Mouse (Mus musculus) right cerebral cortex, postnatal 4 days (tissue): Measurements from ENCODE around the gene Padi3.
A peak's percentile ranks its signal among the peaks of the same experiment; 100 is the strongest.

ENCODE experiments used
- DNase-seq: peaks from one replicate; pipeline ENCODE4 v3.0.0-alpha.2; 2022

The Padi3 gene

DNA sequence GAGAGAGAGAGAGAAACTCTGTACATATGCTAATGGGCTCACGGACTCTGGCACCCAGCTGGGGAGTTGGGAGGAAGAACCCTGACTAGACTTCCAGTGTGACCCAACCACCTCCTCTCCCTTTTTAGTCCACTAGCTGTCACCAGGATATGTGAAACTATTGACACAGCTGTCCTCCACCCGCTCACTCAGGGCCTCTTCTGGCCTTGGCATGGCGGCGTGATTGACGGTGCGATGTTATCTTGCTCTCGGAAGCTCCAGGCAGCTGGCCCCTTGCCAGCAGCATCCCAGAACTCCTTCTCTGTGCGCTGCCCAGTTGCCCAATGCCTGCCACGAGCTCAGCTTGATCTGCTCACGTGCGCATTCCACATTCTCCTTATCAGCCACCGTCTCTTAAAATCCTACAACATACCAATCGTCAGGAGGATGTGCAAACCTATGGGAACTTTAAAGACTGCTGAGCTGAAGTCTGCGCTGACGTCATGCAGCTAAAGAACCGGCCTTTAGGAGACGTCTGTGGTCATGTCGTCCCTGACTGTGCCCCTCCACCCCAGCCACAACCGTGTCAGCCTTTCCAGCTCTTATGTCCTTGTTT, 30.5 kb downstream of the Padi3 start:
- DNase-seq, result peak; percentile 17

- no peak for DNase-seq
Measured at GRCm38 (mm10) chr4:140776623-140777022, 33.8 kb downstream of the Padi3 start.

GRCm38 (mm10) chr4:140775876-140776275, 34.6 kb downstream of the Padi3 start:
- DNase-seq, result no peak

GRCm38 (mm10) chr4:140774893-140775292, 35.6 kb downstream of the Padi3 start:
- no peak for DNase-seq

DNA sequence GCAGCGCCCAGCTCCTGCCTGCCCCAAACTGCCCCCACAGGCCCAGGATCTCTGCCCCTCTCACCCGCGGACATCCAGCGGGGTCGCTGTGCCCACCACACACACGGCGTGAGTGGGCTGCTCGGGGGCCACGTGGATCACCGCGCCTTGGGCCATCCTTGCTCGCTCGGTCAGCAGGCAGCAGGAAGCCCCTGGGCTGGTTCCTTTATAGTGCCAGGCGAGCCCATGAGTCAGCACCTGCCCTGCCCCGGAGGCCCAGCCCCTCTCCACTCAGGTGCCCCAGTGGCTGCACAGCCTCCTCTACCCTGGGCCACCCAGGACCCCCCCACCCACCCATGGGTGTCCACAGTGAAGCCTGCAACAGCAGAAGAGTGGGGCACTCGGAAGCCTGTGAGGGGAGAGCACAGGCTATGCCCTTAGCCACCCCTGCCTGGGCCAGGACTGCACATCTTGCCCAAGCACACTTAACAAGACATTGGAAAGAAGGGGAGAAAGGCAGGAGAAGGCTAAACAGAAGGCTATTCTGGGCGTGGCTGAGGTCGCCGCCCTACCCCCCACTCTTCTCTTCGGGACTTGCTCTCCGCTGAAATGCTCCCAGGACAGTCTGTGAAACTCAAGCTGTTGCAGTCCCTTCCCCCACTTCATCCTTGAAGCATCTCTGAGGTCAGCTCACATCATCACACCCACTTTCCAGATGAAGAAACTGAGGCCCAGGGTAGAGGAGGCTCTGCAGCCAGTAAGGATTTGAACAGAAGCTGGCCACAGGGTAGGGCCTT, 36.2 kb downstream of the Padi3 start, which contains the start of gene Padi4:
Padi4 (minus strand) TSS at position 212 of the 776 bp plus-strand sequence.
- no peak for DNase-seq

GRCm38 (mm10) chr4:140771091-140771490, 39.4 kb downstream of the Padi3 start:
- DNase-seq, result no peak

DNA sequence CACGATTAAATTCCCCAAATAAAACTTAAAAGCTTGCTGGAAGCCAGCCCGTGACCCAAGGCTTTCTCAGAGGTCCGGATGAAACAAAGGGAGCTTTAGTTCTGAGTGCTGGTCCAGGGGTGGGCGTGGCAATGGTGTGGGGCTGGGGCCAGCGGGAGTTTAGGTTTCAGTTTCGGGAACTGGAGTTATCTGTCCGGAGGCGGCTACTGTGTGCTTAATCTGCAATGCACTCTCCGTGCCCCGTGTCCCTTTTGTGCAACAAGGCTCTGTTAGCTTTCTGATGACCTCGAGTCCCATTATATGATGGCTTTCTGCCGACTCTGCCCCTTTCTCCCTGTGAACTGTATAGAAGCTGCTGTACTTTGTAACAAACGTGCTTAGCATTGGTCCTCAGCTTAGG, 40.0 kb downstream of the Padi3 start:
- no peak for DNase-seq

GRCm38 (mm10) chr4:140768973-140769372, 41.5 kb downstream of the Padi3 start:
- DNase-seq, result no peak

GRCm38 (mm10) chr4:140765936-140766335, 44.5 kb downstream of the Padi3 start:
- DNase-seq, result no peak

DNA sequence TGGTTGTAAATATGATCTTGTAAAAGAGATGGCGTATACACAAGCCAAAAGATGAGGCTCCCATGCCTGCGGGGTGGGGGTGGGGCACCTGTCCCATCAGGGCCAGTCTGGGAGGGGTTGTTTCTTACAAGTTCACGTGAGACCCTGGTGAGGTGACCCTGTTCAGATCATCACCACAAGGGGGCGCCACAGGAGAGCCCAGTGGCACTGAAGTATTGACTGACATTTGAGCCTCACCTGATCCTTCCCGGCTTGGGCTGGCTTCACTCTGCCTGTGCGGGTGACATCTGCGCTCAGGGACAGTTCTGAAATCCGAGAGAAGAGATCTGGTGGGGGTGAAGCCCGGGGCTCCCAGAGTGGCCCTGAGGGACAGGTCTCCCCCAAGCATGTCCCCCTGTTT, 47.3 kb downstream of the Padi3 start:
- DNase-seq, result peak; percentile 44

DNA sequence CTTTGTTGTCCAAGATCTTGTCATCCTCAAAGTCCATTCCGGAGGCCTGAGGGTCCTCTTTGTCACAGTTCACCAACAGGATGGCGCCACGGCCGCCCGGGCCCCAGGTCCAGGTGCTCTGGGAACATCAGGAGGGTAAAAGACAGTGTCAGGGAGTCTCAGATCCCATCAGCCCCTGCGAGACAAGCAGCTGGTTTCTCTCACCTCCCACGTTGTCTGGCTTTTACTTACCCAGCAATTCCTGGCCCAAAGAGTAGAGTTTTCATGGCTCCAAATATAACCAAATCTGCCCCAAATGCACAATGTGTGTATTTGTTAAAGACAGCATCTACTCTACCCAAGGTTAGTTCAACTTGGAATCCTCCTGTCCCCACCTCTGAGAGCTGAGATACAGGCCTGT, 48.8 kb downstream of the Padi3 start:
- DNase-seq, result no peak

DNA sequence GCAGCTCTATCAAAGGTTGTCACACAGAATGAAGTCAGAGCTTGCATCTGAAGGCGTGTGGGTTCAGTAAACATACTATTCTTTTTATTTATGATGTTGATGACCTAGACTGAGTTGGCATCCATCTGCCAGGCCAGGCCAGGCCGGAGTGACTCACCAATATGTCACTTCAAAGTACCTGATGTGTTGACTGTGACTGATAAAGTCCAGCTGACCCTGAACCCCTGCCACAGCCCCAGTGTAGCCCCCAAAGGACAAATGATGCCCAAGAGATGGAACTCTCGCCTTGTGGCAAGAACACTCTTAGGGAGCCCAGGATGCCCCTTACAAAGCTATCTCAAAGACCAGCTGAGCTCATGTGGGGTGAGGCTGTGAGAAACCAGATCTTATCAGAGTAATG, 54.6 kb downstream of the Padi3 start:
- no peak for DNase-seq

GRCm38 (mm10) chr4:140753366-140753765, 57.1 kb downstream of the Padi3 start:
- no peak for DNase-seq

GRCm38 (mm10) chr4:140750328-140750727, 60.1 kb downstream of the Padi3 start:
- DNase-seq, result no peak

GRCm38 (mm10) chr4:140747978-140748377, 62.5 kb downstream of the Padi3 start:
- DNase-seq, result no peak

GRCm38 (mm10) chr4:140744654-140745053, 65.8 kb downstream of the Padi3 start:
- peak; percentile 49 for DNase-seq

- DNase-seq, result no peak
Measured at GRCm38 (mm10) chr4:140743086-140743485, 67.4 kb downstream of the Padi3 start.

GRCm38 (mm10) chr4:140742543-140742942, 67.9 kb downstream of the Padi3 start, which contains the start of gene Padi6:
Padi6 (minus strand) TSS chr4:140742643.
- DNase-seq, result no peak

DNA sequence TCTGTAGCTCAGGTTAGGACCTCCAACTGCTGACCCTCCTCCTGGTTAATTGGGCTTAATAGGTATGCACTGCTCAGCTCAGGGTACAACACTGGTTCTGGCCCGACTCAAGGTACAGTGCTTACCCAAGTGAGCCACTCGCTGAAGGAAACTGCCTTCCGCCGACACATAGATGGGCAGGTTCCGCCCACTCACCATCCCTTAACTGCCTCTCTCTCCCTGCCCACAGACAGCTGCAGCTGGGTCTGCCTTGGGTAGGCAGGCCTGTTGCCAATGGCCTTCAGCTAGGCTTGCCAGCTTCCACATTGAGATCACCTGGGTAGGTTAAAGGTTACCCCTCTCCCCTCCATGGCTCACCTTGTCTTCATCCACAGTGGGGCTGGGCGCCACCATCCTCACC, 69.0 kb downstream of the Padi3 start:
- DNase-seq, result no peak

DNA sequence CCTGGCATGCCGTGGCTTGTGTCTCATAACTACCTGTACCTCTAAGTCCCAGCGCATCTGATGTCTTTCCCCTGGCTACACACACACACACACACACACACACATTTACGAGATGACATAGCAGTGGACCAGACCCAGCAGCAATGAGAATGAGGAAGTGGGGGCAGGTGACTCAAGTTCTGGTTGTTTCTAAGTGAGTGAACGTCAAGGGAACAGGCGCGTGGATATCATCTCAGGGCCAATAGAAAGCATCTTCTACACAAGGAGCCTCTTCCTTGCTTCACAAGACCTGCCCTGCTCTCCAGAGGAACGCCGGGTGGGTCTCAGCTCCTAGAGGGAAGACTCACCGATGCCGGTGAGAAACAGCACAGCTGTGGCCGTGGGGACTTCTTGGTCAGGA, 69.8 kb downstream of the Padi3 start:
- DNase-seq, result no peak
